Mouse (Mus musculus) cerebellum, adult (tissue): Measurements from ENCODE around the gene Alx3.

Experiments used
- ATAC-seq: cut with Nextera tagmentation; 2 replicates; pipeline ENCODE4 v1.9.2; 2017; ENCODE audit warnings: mild to moderate bottlenecking, moderate library complexity, mixed read lengths; ENCODE audit not compliant: insufficient number of reproducible peaks, low FRiP score, low TSS enrichment

The Alx3 gene

GRCm38 (mm10) chr3:107594662-107595263, at the start of gene Alx3:
TSS of gene Alx3 (plus strand) at chr3:107595031.
- ATAC-seq: no peak

GRCm38 (mm10) chr3:107545278-107545677, 49.6 kb upstream of the Alx3 start:
- no peak for ATAC-seq

- no peak for ATAC-seq
These were observed 49.0 kb upstream of the Alx3 start for GRCm38 (mm10) chr3:107545716-107546412.

GRCm38 (mm10) chr3:107546956-107547355, 47.9 kb upstream of the Alx3 start:
- 0 out of 2 replicates have a peak, but pooled peaks have one; percentile 13 for ATAC-seq

GRCm38 (mm10) chr3:107550409-107551049, 44.3 kb upstream of the Alx3 start:
- ATAC-seq: no peak; the same call in 1 of the 2 replicates

- no peak for ATAC-seq
These were observed 40.0 kb upstream of the Alx3 start, which contains the start of gene Ubl4b for GRCm38 (mm10) chr3:107554842-107555241. TSS of gene Ubl4b (minus strand) at chr3:107555073.

- no peak; the same call in 1 of the 2 replicates for ATAC-seq
These were observed 36.1 kb upstream of the Alx3 start for GRCm38 (mm10) chr3:107558740-107559139.

GRCm38 (mm10) chr3:107559183-107559582, 35.6 kb upstream of the Alx3 start:
- ATAC-seq: peak; percentile 87

- no peak for ATAC-seq
These were observed 32.7 kb upstream of the Alx3 start for GRCm38 (mm10) chr3:107562104-107562503.

GRCm38 (mm10) chr3:107562591-107562990, 32.2 kb upstream of the Alx3 start:
- no peak for ATAC-seq

GRCm38 (mm10) chr3:107563880-107564279, 31.0 kb upstream of the Alx3 start:
- ATAC-seq: no peak

GRCm38 (mm10) chr3:107565331-107565730, 29.5 kb upstream of the Alx3 start:
- no peak for ATAC-seq

- no peak for ATAC-seq
These were observed 27.1 kb upstream of the Alx3 start for GRCm38 (mm10) chr3:107567766-107568165.

GRCm38 (mm10) chr3:107568721-107569120, 26.1 kb upstream of the Alx3 start:
- ATAC-seq: no peak

GRCm38 (mm10) chr3:107571205-107571604, 23.6 kb upstream of the Alx3 start:
- ATAC-seq: no peak

- no peak for ATAC-seq
These were observed 18.0 kb upstream of the Alx3 start for GRCm38 (mm10) chr3:107576807-107577206.

GRCm38 (mm10) chr3:107577810-107578390, 16.9 kb upstream of the Alx3 start:
- ATAC-seq: no peak

- ATAC-seq: no peak
These were observed 15.4 kb upstream of the Alx3 start for GRCm38 (mm10) chr3:107579466-107579865.

GRCm38 (mm10) chr3:107581103-107582010, 13.5 kb upstream of the Alx3 start:
- ATAC-seq: no peak
